Mouse (Mus musculus): ENCODE data around the gene Zfp872.
"Not testable (repeated sequence)": the region's sequence is repeated elsewhere in the genome, so short reads cannot be mapped to it uniquely, and the experiment has no call there.

The Zfp872 gene

GRCm38 (mm10) chr9:22188025-22188611 lies at the start of gene Zfp872:
TSS of gene Zfp872 (plus strand) at chr9:22188090.
- DNase-seq (ENCODE audit: extremely low spot score): peak; percentile 61

DNA sequence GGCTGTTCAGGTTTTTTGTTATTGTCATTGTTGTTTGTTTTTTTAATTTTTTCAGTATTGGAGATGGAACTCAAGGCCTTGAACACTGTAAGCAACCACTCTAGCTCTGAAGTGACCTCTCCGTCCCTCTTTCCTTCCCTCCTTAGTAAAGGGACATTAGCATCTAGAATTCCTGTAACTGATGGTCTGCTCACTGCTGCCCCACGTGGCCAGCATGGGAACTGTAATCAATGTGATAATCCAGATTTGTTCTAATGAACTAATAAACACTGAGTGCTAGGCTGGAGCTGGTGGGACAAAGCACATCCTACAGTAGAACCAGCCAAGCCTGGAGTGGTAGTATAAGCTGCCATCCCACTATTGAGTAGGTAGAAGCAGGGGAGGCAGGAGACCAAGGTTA lies 49.4 kb upstream of the Zfp872 start:
- peak; percentile 24 for DNase-seq (ENCODE audit: extremely low spot score)

DNA sequence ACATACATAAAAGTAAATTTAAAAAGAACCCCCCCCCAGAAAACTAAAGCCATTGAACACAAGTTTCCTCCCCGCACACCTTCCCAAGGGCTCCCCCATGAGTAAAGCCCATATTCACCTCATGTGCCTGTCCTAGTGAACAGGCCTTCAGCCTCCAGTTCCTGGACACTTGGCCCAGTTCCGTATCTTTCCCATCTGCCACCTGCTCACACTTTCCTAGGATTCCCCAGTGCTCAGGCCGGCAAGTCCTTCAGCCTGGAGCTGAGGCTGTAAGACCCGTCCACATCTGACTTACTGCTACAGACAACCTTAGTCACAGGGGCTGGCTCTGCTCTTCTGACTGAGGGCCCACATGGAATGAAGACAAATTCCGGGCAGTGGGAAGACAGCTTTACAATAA lies 48.1 kb upstream of the Zfp872 start:
- no peak for DNase-seq (ENCODE audit: extremely low spot score)

GRCm38 (mm10) chr9:22143108-22144037 lies 44.5 kb upstream of the Zfp872 start:
- peak; percentile 78 for DNase-seq (ENCODE audit: extremely low spot score)

DNA sequence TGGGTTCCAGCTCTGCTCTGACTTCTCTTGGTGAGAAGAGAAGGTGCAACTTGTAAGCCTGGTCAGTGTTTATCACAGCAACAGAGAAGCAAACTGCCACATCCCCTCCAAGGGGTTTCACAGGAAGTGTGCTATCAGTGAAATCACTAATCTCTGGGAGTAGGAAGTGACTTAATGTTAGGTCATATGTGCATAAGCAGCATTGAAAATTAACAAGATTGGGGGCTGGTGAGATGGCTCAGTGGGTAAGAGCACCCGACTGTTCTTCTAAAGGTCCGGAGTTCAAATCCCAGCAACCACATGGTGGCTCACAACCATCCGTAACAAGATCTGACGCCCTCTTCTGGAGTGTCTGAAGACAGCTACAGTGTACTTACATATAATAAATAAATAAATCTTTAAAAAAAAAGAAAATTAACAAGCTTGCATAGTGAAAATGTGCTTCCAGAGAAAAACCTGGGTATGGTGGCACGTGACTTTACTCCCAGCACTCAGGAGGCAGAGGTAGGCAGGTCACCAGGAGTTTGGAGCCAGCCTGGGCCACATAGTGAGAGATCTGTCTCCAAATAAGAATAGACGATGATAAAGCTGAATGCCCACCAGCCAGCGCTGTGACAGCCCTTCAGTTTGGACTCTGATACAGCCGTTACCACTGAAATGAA lies 43.5 kb upstream of the Zfp872 start:
- DNase-seq (ENCODE audit: extremely low spot score): no peak

DNA sequence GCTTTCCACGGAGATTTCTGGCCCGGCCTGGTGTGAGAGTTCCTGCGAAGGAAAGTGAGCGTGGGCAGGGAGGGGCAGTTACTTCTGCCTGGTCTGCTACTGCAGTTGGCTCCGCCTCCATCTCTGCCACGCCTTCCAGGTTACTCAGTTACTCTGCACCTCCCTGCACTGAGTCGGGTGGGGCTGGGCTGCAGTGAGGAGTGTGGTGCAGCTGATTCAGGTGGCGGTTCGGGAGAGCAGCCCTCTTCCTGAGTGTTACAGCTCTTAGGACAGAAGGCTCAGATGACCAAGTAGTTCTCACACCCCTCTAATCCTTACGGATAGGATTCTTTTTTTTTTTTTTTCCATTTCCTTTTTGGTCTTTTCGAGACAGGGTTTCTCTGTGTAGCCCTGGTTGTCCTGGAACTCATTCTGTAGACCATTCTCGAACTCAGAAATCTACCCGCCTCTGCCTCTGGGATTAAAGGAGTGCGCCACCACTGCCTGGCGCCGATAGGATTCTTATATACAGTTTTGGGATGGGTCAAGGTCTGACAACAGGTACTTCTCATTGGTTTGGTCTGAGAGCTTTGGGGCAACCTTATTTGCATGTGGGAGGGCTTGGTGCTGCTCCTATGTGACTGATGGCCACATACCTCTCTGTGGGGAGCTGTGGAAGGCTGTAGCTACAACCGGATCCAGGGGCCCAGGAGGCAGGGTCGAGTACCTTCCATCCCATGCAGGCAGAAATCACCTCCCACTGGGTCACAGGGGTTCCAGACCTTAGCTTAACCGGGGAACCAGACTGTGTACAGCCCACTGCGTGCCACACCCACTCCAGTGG lies 38.3 kb upstream of the Zfp872 start:
- no peak for DNase-seq (ENCODE audit: extremely low spot score)

GRCm38 (mm10) chr9:22150249-22150693 lies 37.6 kb upstream of the Zfp872 start:
- DNase-seq (ENCODE audit: extremely low spot score): not testable (repeated sequence)

DNA sequence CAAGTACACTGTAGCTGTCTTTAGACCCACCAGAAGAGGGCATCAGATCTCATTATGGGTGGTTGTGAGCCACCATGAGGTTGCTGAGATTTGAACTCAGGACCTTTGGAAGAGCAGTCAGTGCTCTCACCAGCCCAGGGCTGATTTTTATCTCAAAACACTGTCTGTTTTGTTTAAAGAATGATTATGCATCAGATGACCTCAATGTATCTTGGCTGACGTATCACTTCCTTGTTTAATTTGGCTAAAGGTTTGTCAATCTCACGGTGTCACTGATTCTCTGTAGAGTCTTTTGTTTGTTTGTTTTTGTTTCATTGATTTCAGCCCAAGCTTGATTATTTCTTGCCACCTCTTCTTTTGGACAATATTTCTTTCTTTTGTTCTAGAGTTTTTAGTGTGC lies 36.9 kb upstream of the Zfp872 start:
- DNase-seq (ENCODE audit: extremely low spot score): no peak

GRCm38 (mm10) chr9:22153810-22154209 lies 34.1 kb upstream of the Zfp872 start:
- no peak for DNase-seq (ENCODE audit: extremely low spot score)

- DNase-seq (ENCODE audit: extremely low spot score): peak; percentile 71
Measured at GRCm38 (mm10) chr9:22155614-22156013, 32.3 kb upstream of the Zfp872 start.

- peak; percentile 99 for DNase-seq (ENCODE audit: extremely low spot score)
Measured at GRCm38 (mm10) chr9:22156497-22157245, 31.2 kb upstream of the Zfp872 start, which contains the start of gene Pigyl. TSS of gene Pigyl (plus strand) at chr9:22156846.

DNA sequence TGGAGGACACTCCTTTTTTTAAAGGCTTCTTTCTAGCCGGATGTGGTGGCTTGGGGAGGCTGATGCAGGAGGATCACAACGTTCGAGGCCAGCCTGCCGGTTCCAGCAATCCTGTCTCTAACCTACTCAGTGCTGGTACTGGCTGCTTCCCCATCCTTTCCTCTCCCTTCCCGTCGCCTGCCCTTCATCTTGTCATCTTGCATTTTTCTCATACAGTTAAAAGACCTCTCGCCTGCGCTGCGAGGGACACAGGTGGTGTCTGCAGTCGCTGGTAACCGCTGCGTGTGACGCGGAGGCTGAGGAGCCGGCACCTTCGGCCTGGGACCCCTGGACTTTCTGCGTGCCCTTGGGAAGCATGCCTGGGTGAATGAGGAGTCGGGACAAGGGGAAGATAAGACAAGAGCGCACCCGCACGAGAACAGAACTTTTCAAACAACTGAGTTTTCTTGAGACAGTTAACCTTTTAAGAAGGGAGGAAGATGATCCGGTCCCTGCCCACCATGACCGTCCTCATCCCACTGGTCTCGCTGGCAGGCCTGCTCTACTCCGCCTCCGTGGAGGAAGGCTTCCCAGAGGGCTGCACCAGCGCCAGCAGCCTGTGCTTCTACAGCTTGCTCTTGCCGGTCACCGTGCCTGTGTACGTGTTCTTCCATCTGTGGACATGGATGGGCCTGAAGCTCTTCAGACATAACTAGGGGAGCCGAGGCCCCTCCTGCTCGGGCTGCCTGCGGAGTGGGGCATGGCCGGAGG lies 30.2 kb upstream of the Zfp872 start:
- no peak for DNase-seq (ENCODE audit: extremely low spot score)

- no peak for DNase-seq (ENCODE audit: extremely low spot score)
Measured at GRCm38 (mm10) chr9:22161299-22161698, 26.6 kb upstream of the Zfp872 start.

- DNase-seq (ENCODE audit: extremely low spot score): no peak
Measured at GRCm38 (mm10) chr9:22162305-22162704, 25.6 kb upstream of the Zfp872 start.

DNA sequence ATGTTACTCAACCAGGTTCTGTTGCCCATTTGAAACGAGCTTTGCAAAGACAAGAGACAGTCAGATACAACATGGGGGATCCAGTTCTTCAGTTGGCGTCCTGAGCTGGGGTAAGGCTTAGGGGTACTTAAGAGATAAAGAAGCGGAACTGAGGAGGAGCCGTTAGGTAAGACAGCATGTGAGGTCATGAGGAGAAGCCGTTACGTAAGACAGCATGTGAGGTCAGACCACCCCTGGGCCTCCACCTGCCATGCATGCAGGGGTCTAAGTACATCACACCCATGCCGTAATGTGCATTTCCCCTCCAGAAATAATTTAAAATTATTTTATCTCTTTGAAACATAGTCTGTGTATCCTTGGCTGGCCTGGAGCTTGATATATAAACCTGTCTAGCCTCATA lies 25.0 kb upstream of the Zfp872 start:
- no peak for DNase-seq (ENCODE audit: extremely low spot score)

- peak; percentile 63 for DNase-seq (ENCODE audit: extremely low spot score)
Measured at GRCm38 (mm10) chr9:22164711-22165668, 22.9 kb upstream of the Zfp872 start.

- no peak for DNase-seq (ENCODE audit: extremely low spot score)
Measured at GRCm38 (mm10) chr9:22165964-22166363, 21.9 kb upstream of the Zfp872 start.

DNA sequence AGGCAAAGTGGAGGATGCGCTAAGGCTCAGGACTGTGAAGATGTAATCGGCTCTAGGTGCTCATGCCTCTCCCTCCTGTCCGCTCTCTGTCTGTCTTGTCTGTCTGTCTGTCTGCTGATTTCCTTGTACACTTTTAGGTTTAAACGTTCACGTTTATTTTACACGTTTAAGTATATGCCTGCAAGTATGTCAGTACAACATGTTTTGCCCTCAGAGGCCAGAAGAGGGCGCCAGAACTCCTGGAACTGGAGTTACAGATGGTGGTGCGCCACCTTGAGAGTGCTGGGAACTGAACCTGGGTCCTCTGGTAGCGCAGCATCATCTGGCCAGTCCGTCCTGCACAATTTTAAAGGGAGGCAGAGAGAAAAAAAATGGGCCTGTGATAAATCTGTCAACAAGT lies 21.2 kb upstream of the Zfp872 start:
- no peak for DNase-seq (ENCODE audit: extremely low spot score)

- no peak for DNase-seq (ENCODE audit: extremely low spot score)
Measured at GRCm38 (mm10) chr9:22167751-22168150, 20.1 kb upstream of the Zfp872 start.
